Mouse (Mus musculus): ENCODE results near the gene Pax8. TPM values are rescaled to one million over a fixed set of nuclear protein-coding genes. Genes with fewer than 3 reads are reported as not detected.

Pax8 gene
- not detected for total RNA-seq (2021)
- long read RNA-seq, experiment 1 = 0 reads
- long read RNA-seq, experiment 2 = 0 reads

DNA sequence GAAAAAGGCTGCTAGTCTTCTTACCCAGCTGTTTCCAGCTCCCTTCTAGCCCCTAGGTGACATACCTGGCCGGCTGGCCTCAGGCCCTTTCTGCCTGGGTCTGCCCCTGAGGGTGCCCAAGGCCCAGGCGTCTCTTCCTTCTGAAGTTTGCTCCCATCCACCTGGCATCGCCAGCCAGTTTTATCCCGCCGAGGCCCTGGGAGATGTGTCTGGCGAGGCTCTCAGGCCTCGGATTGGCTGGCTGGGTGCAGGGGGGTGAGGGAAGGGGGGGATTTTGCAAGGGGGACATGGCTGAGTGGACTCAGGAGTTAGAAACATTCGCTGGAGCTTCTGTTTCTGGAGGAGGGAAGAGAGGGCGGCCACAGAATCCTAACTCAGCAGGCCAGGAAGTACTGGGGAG lies at the start of gene Pax8:
Pax8 (minus strand) TSS at position 180 of the 400 bp plus-strand sequence.
- no peak for DNase-seq

DNA sequence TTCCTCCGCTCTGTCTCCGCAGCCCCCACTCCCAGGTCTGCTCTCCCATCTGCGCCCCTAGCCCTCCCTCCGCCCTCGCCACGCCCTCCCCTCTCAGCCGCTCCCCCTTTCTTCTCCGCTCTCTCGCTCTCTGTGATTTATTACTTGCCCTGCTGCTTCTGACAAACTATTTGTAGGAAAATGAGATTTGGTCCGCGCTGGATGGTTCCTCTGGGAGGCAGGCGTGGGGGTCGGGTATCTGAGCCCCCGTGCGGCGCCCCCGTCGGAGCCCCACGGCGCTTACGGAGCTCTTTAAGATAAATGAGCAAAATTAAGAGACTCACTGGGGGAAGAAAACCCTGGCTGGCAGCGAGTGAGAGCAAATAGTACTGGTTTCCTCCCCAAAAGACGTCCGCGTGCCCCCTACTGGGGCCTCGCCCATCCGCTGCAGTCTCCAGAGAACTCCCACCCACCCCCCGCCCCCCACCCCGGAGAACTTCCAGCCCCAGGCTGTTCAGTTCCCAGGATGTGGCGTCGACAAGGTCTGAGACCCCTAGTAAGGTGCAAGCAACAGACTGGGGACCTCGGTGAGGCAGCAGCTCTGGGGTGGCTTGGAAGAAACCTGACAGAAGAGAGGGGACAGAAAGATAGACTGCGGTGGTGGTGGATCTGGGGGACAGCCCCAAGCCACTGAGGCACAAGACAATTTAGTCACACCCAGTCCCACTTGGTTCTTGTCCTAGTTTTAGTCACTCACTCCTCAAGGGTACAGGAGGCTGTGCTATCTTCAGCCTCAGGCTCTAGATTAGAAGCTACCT lies 46.2 kb upstream of the Pax8 start:
- no peak for DNase-seq

DNA sequence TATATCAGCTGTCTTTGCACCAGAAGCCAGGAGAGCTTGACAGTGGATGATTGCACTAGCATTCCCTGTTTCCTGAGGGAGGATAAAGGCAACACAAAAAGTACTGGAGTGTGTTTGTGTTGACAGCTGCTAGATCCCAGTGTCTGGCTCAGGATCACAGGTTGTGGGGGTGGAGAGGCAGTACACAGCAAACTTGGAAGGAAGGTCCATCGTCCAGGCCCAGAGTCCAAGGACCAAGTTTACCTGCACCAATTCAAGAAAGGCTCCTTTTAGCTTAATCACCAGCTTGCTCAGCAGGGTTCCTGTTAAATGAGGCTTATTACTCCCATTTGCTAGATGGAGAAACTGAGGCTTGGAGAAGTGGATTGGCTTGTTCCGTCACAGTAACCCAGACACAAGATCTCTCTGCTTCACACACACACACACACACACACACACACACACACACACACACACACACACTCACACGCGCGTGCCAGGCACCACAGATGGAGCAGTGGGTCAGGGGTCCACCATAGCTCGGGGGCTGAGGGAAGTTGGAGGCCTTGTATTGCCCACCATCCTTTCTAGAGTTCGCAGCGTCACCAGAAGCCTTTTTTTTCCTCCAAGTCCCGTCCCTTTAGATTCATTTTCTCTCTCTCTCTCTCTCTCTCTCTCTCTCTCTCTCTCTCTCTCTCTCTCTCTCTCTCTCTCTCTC lies 45.3 kb upstream of the Pax8 start:
- no peak for DNase-seq

DNA sequence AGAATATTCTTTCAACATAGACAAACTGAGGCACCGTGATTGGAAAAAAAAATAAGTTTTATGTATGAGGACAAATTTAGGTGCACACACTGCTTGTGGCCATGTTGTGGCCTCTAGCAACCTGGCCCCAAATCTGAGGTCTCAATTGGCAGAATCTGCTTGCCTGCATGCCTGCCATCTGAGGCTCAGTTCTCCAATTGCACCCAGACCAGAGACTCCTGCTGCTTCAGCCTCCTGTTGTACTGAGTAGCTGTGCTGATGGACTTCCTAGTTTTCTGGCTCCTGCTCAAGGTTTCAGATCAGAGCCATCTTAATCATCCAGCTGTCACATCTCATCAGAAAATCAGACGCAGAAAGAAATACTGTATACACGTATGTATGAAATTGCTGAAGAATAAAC lies 41.5 kb upstream of the Pax8 start:
- no peak for DNase-seq

DNA sequence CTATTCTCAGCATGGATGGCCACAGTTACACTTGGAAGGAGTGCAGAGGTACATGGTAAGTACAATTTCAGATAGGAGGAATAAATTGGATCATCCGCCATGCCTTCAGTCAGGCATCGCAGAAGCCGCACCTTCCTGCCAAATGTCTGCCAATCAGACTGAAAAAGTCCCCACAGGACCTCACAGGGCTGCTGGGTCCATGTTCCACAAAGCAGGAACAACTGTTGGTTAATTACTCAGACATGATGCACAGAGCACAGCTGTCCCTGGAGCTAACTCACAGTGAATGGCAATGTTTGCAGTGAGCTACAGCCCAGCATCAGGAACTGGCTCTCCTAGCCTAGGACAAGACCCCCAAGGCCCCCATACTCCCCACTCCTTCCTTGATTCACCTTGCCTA lies 32.0 kb upstream of the Pax8 start:
- DNase-seq = no peak

DNA sequence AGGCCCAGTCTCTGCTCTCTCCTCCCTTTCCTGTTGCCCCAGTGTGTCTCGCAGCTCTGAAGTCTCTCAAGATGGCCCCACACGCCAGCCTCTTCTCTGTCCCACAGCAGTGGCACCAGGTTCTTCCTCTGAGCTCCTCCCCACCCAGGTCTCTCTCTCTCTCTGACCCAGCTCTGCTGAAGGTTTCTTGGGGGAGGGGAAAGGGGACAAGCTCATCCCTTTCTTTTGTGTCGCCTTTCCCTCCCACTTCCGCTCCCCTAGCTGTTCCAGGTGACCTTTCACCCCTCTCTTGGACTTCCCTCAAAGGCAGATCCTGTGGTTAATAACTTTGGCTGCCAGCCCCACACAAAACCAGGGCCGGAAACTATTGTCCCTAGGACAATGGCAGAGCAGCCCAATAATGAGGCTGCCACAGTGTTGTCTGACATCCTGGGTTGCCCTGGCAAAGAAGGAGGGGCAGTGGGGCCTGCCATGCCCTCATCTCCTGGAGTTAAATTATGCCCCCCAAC lies 27.6 kb upstream of the Pax8 start:
- no peak for DNase-seq

DNA sequence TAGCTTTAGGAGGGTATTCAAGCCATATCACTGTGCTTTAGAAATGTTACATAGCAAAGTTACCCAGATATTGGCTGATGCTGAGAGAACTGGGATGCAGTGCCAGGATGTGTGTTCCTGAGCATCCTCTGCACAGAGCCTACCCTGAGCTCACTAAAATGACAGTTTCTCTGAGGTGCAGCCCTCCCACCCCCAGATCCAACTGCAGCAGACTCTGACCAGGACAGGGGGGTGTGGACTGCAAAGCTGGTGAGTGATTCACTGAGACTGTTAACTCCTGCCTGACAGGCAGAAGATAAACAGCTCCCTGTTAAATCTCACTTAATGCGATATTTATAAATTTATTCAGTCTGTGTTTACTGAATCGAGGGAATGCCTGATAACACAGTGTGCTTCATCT lies 25.5 kb upstream of the Pax8 start:
- DNase-seq = no peak

DNA sequence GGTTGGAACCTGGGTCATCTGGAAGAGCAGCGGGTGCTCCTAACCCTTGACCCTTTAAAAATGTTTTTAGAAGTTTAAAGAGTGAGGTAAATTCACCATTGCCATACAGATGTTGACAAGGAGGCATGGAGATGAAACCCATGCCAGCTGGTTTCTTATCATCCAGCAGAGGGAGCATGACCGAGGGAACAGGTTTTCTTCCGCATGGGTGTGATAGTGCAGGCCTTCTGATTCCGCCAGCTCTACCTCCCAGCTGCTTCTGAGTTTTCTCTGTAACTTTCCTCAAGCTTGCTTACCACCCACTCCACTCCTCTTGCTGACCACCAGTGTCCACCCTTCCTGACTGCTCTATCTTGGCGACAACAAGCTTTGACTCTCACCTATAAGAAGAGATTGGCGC lies 15.2 kb upstream of the Pax8 start:
- no peak for DNase-seq

DNA sequence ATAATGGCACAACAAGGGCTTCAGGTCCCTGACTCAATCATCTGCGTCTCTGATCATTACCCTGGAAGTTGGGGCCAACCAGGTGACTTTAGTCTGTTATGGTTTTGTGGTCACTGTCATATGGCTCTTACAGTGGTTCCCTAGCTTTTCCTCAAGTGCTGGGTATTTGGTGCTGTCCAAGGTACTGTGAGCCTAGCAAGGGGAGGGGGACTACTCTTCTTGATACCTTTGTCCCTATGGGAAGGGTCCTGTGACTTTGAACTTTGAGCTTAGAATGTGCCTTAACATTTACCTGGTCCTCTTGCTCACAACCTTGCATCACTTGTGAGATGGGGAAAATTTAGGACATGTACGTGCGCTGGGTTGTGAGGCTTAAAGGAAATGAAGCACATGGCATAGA lies 13.3 kb upstream of the Pax8 start:
- no peak for DNase-seq

DNA sequence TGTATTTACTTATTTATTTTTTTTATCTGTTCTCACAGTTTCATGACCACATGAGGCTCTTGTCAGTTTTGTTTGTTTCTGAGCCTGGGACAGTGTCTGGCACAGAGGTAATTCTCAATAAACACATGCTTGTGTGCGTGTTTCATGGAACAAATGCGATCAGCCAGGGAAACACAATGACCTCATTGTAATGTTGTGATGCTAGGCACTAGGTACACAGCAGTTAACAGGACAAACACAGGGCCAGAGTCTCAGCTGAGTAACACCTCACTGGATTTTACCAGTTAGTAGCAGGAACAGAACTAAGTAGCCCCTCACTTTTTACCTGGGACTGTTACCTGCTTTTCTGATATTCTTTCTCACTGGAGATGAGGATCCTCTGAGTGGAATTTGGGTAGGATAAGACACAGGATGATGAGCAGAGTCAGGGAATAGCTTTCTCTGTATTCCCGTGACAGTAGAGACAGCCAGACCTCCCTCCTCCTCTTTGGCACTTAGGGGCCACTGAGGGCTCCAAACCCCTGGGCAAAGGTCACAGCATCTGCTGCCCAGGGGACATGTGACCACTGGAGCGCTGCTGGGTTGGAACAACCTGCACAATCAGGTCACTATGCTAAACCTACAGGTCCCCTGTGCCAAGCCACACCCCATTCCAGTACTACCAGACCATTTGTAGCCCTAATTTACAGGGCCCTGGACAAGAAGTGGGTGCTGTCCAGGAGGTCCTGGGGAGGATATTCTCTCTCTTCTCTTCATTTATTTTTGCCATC lies 11.8 kb upstream of the Pax8 start:
- DNase-seq = no peak

DNA sequence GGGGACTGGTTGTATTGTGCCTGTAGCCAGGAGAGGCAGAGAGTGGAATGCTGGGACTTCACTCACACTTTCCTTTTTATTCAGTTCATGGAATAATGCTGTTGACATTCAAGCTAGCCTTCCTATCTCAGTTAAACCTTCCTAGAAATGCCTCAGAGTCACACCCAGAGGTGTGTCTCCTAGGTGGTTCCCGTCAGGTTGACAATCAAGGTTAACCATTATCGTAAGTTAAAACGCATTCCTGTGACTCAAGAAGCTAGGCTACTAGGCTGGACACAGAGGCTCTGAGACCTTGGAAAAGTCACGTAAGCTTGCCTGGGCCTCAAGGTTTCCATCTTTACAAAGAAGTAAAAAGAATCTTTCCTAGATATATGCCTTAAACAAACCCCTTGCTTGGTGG lies 10.0 kb upstream of the Pax8 start:
- DNase-seq = no peak

DNA sequence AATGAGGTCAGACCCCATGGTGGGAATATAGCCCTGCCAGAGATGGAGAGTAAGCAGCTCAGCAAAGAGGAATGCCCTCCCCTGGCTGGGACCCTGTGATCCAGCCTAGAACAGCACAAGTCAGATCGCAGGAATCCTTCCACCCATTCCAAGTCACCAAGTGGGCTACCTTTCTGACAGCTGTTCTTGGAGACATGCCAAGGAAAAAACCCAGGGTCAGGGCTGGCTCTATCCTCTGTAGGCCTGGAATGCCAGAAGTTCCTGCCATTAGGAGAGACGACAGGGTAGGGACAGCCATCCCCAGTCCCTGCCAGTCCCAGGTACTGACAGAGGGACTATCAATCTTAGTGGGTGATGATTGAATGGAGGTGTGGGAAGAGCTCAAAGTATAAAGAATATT lies 4.5 kb upstream of the Pax8 start:
- DNase-seq = no peak

DNA sequence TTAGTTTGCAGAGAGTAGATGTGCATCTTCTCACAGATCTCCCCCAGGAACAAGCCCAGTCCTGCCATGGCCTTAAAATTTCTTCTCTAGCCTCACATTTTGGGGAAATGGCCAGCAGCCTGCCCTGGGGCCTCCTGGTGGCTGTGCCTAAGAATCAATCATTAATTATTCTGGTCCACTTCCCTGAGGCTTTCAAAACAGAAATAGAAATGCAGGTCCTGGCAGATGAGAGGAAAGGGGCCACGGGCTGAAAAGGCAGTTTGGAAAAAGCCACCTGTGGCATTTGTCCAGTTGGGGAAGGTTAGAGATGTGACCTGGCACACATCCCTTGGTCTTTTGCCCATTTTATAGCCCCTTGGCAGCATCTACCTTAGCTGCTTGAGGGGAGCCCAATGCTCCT lies 3.8 kb upstream of the Pax8 start:
- DNase-seq = no peak

DNA sequence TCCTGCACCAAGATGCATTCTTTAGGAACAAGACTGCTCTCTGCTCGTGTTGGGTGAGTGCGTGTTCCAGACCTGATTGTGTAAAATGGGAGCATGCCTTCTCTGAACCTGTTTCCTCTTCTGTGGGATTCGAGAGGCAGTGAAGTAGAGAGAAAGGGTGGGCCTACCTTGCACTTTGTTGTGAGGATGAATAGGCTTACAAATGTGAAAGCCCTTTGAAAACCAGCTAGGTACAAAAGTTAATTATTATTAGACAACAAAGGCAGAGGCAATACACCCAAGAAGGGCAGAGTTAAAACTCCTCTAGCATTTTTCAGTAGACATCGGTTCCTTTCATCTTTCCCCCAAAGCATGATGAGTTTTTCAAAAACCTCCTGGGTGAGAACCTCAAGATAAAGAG lies 3.2 kb upstream of the Pax8 start:
- DNase-seq = no peak

DNA sequence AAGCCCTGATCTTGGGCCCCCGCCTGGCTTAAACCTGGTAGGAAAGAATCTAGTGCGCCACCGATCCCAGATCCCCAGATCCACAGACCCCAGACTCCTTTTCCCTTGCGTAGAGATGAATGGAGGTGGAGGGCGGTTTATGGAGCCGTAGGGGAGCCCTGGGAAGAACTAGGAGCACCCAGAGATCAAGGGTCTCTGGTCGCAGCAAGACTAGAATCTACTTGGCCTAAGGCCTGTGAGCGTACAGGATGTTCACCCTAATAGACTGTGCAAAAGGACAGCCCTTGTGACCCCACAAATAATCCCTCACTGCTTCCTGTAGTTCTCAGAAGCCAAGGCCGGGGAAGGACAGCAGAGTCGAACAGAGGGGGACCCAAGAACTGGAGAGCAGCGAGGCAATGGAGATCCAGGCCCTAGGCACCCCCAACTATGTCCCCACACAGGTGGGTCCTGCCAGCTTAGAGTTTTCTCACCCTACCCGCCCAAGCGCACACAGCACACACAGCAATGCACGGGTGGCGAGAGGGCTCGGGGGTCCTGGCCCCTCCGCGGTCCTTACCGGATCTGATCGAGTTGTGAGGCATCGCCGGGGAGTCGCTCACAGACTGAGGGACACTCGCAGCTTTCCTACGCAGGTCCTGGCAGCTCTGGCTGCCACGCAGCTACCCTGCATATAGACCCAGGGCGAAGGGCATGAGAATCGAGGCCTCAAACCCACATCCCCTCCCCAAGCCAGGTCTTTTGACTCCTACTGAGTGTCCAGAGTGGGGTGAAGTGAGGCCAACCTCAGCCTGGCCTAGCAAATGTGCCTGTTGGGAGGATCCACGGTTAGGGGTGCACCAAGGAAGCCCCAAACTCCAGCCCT lies 653 bp downstream of the Pax8 start:
- DNase-seq = no peak

DNA sequence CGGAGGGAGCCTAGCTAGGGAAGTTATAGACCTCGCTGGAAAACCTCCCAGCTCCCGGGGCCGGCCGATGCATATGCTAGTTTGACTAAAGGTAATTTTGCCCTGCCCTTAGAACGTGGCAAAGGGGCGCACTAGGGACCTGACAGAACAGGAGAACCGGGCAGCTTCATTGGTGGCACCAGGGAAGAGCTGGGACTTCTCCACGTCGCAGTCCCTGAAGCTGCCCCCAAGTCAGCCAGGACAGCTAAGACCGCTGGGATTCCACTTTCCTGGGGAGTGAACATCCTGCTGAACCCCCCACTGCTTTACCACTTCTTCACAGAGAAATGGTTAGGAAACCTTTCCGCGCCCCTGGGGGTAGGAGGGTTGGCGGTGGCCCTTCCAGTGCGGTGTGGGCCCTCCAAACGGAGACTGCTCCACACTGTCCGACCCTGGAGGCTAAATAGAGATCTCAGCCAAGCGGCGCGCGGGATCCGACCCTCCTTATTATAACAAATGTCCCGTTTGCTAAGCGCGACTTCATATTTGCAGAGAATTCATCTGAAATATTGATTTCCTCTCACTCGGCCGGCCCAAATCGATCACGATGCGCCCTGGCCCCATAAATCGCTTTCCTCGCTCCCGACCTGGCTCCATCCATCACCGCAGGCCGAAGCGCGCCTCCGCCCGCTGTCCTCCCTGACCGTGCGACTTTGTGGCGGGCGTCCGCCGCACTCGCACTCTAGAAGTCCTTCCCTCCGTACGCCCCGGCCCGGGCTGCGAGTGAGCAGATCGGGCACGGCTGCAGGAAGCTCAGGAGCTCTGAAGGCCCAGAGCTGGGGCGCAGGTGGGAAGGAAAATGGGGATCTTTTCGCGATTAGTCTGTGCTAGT lies 1.5 kb downstream of the Pax8 start:
- no peak for DNase-seq

DNA sequence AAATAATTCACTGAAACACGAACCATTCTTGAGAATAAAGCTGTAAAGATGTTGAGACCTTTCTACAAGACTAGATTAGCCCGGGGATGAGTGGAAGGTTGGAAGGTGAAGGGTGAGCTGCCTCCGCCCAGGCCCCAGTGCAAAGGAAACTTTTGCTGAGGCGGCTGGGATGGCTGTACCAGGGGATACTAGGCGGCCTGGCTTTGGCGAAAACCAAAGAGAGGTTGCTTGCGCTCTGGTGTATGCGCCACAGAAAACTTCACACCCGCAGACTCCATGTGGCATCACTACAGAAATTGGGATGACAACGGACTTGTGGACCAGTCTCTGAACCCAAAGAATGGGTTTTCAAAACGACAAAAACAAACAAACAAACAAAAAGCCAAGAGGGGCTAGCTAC lies 2.7 kb downstream of the Pax8 start:
- DNase-seq = no peak

DNA sequence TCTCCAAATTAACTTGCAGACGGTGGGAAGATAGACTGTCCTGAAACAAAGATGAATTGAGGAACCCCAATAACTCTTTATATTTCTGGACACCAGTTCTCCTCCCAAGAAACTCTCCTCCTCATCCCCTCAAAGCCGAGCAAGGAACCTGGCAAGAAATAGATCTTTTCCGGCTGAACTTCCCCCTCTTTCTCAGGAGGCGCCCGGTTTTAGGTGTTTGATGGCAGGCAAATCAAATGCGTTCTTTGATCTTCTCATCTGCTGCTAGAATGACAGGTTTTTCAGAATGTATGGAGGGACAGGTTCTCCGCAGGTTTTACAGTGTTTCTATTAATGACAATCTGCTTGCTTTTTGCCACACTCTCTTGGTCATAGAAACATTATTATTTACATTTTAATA lies 3.3 kb downstream of the Pax8 start:
- no peak for DNase-seq

DNA sequence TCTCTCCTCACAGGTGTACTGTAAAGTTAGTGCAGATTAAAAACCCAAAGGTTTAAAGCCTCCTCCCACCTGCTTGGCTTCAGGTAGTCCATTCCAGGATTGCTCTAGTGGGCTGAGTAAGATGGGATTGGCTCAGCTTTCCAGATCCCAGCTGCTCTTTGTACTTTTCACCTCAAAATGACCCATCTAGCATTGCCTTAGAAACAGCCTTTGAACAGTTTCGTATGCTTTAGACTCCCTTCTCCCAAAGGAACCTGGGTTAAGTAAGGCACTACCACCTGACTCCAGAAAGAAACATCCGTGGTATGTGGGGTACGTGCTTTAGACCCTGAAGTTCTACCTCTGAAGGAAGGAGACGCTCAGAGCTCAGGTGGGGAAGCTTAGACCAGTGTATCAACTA lies 6.3 kb downstream of the Pax8 start:
- no peak for DNase-seq

DNA sequence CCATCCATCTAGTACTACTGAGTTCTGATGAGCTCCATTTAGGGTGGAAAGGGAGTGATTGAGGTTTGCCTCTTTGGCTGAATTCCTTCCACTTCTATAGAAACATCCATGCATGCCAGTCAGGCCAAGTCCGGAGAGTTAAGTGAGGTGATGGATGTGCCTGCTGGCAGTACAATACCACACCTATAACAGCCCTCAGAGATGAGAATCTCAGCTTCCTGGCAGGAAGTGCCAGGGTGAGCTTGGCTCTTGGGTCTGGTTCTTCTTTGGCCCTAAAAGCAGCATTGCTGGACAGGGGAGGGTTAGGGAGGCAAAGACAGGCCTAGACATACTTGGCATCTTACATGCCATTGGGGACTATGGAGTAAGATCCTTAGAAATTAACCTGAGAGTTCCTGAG lies 7.0 kb downstream of the Pax8 start:
- DNase-seq = no peak

DNA sequence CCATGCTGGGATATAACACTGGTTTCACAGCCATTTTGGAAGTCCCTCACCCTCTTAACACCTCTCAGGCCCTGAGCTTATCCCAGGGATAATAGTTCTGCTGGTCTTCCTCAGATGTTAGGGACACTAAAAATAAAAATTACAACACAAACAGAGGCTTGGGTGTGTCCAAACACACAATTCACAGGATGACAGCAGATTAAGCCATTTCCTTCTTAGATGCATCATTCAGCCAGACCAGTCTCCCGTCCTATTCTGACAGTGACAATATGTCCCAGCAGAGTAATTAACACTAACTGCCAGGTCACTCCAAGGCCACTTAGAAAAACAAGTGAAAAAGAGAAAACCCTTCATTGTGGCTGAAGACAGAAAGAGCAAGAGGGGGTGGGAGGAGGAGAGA lies 8.2 kb downstream of the Pax8 start:
- no peak for DNase-seq
